Mouse (Mus musculus) kidney, adult 18-20 months (tissue): ENCODE data around the gene Glyctk.

ENCODE experiments used
- DNase-seq: peaks from one replicate; pipeline ENCODE4 v3.0.0; 2021

Glyctk gene

DNA sequence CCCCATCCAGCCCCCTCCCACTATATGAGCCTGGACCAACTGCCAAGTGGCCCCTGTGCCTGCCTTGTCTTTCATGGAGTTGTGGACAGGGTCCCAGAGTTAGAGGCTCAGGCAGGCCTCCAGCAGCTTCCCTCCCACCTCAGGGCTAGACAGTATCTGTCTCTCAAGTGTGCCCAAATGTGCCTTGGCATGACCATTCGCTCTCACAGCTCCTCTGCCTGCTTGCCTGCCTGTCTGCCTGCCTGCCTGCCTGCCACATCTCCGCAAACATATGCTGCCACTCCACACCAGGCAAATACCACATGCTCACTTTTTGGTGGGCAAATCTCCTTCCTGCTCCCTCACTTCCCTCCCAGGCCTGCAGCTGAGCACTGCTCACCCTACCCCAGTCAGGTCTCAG, 12.4 kb downstream of the Glyctk start:
- no peak for DNase-seq

DNA sequence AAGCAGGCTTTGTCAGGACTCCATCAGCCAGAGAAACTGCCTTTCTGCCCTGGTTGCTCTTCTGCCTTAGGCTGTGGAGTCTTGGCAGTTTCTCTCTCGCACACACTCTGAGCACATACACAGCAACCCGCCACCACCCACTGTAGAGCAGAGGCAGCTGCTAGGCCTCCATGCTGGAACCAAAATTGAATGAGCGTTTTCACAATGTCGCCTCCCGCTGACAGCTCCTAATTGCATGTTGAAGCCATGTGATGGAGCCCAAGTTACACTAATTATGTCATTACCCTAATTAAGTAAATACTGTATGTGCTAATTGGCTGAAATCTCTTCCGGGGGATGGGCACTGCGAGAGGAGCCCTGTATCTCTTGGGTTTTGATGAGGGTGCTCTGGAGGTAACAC, 13.8 kb downstream of the Glyctk start:
- DNase-seq = no peak

DNA sequence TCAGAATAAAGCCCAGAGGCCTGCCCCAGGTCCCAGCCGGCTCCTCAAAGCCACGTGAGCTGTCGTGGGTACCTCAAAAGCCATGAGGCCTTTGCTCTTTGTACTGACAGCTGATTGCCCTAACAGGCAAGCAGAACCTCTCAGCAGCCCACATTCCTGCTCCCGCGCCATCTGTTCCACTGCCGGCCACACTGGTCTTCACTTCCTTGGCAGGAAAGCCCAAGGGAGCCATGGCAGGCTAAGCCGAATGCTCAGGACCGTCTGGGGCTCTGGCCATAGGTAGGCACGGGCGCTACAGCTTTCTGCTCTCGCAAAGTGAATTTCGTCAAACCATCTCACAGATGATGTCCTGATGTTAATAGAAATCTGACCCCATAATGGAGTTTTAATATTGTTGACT, 16.0 kb downstream of the Glyctk start:
- no peak for DNase-seq

DNA sequence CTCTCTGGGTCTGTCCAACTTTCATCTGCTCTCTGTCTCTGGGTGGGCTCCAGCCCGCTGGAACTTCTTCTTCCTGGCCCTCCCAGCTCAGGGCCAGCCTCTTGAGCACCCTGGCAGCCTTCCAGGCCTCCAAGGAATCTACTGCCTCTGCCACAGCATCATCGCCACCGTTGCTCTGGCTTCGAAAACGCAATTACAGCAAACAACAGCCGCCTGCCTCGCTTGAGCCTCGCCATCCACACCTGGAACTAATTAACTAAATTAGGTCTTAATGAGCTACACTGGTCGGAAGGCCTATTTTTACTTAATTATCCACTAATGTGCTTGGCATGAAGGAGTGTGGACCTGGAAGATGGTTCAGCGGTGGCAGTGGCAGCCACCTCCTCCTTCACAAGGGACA, 18.2 kb downstream of the Glyctk start:
- DNase-seq = peak; percentile 8

DNA sequence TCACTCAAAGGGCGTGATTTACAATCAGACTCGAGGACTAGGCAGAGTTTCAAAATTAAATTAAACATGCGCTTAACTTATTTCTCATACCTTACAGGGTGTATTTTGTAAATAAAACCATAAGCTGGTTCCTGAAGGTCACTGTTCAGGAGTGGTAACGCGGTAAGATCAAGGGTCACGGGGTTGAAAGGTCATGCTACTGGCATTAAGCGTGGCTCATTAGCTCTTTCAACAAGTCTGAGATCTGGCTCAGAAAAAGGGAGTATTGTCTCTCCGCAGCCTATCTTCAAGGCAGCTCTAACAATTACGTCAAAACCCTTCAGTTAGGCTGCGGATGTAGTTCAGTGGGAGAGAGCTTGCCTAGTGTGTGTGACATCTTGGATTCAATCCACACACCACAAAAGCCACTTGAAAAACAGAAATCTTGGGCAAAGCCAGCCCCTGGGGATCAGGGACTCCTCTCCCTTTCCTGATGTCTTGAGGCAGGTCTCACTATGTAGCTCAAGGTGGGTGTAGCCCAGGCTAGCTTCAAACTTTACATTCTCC, 20.2 kb downstream of the Glyctk start:
- DNase-seq = no peak

DNA sequence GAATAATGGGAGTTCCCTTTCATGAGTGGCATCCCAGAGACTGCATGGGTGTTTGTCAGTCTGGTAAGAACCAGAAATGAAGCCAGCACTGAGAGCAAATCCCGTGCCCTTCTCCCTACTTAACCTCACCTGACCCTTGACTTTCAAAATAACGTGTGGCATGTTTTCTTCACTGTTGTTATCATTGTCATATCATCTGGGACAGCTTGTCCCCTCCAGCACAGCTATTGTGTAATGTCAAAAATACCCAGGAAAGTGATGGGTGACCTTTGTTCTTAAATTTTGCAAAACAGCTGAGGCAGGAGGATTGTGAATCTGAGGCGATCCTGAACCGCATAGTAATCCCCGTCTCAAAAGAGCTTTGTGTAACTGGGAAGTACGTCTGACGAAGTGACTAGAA, 27.7 kb downstream of the Glyctk start:
- no peak for DNase-seq

DNA sequence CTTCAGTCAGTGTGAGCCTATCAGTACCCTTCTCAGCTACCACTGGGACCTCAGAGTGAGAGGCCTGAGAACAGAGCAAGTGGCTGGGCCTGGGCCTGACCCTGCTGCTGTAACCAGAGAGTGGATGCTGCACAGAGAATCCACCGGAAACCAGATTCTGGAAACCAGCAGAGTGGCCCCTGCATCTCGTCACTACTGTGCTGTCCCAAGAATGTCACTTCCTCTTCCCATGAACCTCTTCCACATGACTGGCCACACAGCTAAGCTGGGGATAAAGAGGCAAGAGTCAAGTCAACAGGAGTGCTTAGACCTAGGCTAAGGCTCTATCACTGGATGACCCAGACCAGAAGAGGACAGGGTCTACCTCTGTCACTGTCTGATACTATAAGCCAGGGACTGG, 28.9 kb downstream of the Glyctk start:
- no peak for DNase-seq

DNA sequence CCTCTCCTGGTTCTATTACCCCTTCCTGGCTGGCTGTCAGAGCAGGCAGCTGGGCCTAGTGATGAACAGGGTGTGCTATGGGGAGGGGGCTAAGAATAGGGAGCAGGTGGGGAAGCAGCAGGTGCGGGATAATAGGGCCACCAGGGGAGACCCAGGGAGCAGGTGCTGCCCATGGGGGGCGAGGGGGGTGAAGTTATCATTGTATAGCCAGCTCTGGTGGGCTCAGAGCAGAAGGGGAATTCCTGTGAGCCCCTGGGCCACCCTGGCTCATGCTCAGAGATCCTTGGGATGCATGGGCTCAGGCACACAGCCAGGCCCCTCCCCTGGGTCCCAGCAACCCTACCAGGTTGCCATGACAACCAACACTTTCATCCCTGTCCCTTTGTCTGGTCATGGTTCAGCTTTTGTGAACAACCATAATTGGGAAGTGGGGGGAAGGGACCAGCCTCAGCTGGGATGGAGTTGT, 31.1 kb downstream of the Glyctk start:
- DNase-seq = no peak

DNA sequence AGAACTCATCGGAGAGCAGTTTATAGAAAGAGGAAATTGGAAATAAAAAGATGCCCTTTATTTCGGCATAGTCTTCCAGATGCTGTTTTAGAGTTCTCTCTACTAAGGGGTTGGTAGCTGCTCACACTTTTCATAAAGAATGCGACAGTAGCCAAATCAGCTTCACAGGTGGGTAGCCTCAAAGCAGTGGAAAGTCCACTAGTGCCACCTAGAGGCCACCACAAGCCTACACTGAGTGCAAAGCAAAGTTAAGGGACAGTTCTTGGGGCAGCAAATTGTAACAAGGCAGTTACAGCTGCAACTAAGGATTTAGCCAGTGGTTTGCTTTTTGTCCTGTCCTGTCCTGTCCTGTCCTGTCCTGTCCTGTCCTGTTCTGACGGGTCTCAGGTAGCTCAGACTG, 34.3 kb downstream of the Glyctk start:
- peak; percentile 25 for DNase-seq

DNA sequence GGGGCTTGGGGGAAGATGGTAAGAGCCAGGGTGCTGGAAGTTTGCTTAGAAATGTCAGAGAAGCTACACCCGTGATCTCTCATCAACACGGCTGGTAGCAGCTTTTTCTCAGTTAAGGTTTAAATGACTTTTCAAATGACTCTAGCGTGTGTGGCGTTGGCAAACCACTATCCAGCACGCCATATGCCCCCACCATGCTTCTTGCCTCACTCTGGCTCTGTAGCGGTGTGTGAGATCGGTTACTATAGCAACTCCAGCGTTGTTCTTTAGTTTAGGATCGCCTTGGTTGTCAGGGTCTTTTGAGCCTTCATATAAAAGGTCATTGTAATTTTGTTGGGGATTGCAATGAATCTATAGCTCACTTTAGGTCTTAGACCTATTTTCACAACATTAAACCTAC, 38.9 kb downstream of the Glyctk start:
- no peak for DNase-seq

DNA sequence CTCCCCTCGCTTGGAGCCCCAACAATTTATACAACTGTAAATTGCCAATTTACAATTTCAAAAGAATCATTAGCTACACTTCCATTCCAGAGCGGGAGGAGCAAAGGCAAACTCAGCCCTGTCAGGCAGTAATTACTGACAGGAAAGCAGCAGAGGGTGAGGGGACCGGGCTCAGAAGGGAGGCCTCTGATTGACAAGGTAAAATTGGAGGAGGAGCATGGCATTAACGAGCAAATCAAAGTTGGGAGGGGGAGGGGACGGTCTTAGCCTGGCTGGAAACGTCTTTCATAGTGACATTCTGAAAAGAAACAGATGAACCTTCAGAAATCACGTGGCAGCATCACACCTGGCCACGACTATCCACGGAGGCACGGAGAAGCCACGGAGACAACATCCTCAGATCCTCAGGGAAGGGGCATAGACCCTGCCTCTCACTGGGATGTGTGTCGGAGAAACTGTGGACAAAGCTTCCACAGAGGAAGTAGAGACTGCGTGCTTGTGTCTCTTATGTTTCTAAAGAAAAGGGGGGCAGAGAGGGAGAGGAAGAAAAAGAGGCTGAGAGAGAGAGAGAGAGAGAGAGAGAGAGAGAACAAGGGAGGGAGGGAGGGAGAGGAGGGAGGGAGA, 42.0 kb downstream of the Glyctk start:
- no peak for DNase-seq

DNA sequence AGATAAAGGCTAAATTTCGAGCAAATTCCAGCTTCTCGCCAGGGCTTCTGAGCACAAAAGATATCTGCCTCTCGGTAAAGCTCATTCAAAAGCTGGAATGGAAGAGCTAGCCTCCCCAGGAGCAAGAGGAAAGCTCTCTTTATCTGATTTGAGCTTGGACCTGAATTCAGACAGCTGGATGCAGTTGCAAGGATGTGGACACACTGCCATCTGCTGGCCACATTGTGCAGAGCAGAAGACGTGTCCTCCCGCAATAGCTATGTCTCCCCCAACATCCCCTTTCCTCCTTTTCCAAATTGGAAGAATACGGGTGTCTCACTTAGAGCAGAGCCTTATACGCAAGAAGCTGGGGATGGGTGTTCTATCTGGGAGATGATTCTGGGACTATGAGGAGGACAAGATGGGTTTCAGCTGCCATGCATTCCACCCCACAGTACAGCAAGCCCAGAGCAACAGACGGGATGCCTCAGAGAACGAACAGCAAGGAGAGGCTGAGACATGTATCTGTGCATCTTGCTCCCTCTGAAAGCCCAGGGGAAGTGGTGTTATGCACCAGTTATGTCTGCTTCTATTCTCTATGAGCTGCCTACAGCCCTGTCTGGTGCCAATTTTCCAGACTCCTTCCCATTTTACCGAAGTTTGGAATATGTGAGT, 45.0 kb downstream of the Glyctk start:
- DNase-seq = peak; percentile 78

DNA sequence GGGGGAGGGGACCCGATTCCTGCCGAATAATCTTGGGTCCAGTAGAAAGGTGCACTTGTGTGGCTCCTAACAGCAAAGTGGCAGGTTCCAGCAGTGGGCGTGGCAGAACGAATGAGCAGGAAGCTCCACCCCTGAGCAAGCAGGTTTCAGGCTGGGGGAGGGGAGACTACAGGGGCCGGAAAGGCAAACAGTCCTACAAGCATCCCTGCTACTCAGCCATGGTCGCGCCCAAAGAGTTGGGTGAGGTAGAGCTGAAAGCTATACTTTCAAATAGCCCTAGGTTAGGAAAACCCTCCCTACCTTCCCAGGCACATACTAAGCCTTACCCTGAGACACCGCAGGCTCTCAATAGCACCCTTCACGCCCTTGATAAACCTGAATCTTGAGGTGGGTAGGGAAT, 51.7 kb downstream of the Glyctk start:
- no peak for DNase-seq

DNA sequence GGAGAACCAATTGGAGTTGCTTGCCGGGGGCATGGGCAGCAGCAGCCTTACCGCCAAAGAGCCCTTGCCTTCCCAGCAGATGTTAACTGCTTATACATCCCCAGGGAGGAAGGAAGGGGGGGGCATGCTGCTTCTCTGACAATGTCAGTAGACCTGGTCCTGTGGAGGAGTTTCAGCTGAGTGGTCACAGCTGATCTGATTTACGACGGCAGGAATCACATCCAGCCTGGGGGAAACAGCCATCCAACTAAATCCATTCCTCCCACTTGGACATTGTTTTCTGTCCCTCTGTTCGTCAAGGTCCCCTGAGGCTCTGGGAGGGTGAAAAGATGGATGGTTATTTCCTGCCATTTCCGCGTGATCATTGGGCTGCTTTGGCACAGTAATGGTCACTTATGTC, 53.5 kb downstream of the Glyctk start:
- DNase-seq = no peak
